Mouse (Mus musculus) cerebellum, adult 2 months (tissue): Measurements from ENCODE around the gene Jakmip3.

Experiments used
- CTCF ChIP-seq: fragments of 200-500 bp; IDR thresholded peaks from 2 replicates; pipeline ENCODE4 v1.5.1; 2011; ENCODE audit warnings: low read depth, mild to moderate bottlenecking, control low read depth, low read length, moderate library complexity, borderline replicate concordance; ENCODE audit not compliant: insufficient read depth
- POLR2A ChIP-seq: fragments of 200-500 bp; IDR thresholded peaks from 2 replicates; pipeline ENCODE4 v1.6.1; 2011; ENCODE audit warnings: low read length, control low read depth, borderline replicate concordance; ENCODE audit not compliant: insufficient read depth

DNA sequence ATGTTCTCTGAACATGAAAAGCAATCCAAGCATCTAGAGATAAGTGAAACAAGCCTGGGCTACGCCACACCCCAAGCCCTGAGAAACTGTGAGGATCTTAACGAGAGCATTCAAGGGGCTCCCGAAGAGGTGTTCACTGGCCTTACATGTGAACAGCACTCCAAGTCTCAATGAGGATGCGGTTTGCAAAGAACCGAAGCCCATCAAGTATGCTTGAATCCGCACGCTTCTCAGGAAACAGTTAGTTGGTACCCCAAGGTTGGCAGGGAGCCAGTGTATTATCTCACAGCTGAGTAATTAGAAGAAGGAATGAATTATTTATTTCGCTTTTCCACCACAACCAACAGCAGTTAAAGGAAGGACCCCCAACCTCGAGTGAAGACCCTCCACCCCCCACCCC, 62.7 kb downstream of the Jakmip3 start:
- TF ChIP-seq CTCF (no peak), POLR2A (no peak)
